Mouse (Mus musculus) liver, postnatal 0 days (tissue): ENCODE results near the gene Faah.

Source experiments
- CTCF ChIP-seq: sonication (generic); IDR thresholded peaks from 2 replicates; pipeline ENCODE4 v1.5.1; 2016; ENCODE audit warnings: antibody characterized with exemption, low read depth
- EP300 ChIP-seq: IDR thresholded peaks from 2 replicates; pipeline ENCODE4 v1.6.1; 2016; ENCODE audit warnings: antibody characterized with exemption, low read depth, mild to moderate bottlenecking

DNA sequence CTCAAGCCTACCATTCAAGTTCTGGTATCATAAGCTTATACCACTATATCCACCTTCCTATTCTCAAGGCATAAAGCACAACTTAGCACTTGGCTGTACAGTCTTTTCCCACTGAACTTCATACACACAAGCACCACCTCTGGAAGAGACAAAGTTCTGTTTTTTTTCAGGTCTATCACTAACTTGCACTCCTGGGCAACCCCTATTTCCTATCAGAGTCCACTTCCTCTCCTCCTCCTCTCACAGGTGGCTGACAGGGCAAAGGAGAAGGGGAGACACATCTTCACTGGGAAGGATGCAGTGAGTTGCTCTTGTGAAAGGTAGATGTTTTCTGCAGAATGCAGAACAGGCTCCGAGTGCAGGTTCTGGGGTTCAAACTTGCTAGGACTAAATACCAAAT is 30.0 kb upstream of the Faah start:
- TF ChIP-seq CTCF (no peak), EP300 (no peak)
